Mouse (Mus musculus) fat pad, adult 2 months (tissue): ENCODE results near the gene Uxt.

Experiments
- DNase-seq: peaks from one replicate; pipeline ENCODE4 v3.0.0-alpha.2; 2011; ENCODE audit warnings: low read depth, low spot score; ENCODE audit errors: extremely low read depth

The Uxt gene

GRCm38 (mm10) chrX:20961477-20962378, at the start of gene Uxt:
Gene Uxt (minus strand): TSS chrX:20962017.
- no peak for DNase-seq

- DNase-seq = no peak
These were observed 19.1 kb upstream of the Uxt start for GRCm38 (mm10) chrX:20980901-20981300.

DNA sequence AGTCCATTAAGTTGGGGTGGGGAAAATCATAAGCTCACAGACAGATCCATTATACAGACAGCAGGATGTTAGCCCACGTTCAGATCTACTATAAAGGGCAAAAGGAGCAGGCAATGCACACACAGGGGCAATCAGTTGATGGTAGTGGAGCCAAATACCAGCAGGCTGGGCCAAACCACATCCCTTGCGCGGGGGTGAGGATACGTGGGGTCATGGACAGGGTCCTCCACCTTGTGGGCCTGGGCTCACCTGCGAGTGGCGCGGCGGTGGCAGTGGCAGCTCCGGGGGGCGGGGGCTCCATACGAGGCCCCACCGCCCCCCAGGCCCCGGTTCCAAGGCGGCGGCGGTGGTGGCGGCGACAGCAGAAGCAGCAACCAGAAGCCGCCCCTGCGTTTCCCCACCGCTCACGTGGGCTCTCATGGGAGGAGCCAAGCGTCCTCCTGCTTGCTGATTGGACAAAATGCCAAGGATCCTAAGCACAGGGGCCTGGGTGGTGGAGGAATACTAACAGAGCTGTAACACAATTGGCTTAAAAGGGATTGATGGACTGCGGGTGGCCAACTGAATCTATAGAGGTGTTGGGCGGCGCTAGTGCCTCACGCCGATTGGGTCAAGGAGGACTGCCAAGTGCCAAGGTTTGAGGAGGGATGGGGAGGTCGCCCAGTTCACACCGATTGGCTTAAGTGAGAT, 11.5 kb downstream of the Uxt start, which contains the start of gene Elk1:
Gene Elk1 (minus strand): TSS at position 418 of the 690 bp plus-strand sequence.
- no peak for DNase-seq

- DNase-seq = no peak
These were observed 15.8 kb downstream of the Uxt start for GRCm38 (mm10) chrX:20946055-20946454.

- DNase-seq = no peak
These were observed 29.9 kb downstream of the Uxt start for GRCm38 (mm10) chrX:20931963-20932362.

GRCm38 (mm10) chrX:20931364-20931763, 30.5 kb downstream of the Uxt start, which contains the start of gene Cfp:
Gene Cfp (minus strand): TSS chrX:20931555.
- DNase-seq = no peak

GRCm38 (mm10) chrX:20929859-20930258, 32.0 kb downstream of the Uxt start:
- no peak for DNase-seq

DNA sequence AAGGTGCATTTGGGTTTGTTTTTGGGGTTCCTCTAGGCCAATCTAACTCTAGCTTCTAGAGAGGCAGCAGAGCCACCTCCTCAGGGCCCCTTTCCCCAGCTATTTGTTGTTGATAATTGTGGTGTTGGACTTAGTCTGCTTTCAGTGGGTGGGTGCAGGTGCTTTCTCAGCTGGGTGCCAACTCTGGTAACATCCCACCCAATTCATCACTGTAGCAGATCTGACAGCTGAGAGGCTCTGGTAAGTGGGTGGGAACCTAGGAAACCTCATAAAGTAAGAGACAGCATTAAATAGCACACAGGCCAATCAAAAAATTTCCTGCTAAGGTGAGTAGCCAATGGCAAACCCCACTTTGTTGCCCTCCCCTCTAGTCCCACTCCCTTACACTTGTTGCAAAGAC, 36.8 kb downstream of the Uxt start:
- DNase-seq = no peak

- no peak for DNase-seq
These were observed 38.3 kb downstream of the Uxt start for GRCm38 (mm10) chrX:20923506-20923905.

DNA sequence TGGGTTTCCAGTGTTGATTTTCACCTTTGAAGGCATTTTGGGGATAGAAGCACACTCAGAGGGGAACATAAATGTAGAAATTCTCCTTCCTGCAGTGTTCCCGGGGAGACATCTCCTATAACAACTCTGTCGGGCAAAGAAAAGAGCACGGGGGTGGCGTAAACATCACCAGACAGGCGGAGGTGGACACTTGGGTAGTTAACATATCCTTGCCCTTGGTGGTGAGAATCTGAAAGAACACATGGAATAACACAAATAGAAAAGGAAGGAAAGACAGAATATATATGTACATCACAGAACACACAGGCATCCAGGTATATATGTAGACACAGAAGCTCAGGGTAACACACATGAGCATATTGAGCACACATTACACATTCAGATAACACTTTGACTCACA, 40.5 kb downstream of the Uxt start:
- DNase-seq = no peak

- no peak for DNase-seq
These were observed 40.9 kb downstream of the Uxt start, which contains the start of gene Syn1 for GRCm38 (mm10) chrX:20920844-20921364. Gene Syn1 (minus strand): TSS chrX:20921004.

DNA sequence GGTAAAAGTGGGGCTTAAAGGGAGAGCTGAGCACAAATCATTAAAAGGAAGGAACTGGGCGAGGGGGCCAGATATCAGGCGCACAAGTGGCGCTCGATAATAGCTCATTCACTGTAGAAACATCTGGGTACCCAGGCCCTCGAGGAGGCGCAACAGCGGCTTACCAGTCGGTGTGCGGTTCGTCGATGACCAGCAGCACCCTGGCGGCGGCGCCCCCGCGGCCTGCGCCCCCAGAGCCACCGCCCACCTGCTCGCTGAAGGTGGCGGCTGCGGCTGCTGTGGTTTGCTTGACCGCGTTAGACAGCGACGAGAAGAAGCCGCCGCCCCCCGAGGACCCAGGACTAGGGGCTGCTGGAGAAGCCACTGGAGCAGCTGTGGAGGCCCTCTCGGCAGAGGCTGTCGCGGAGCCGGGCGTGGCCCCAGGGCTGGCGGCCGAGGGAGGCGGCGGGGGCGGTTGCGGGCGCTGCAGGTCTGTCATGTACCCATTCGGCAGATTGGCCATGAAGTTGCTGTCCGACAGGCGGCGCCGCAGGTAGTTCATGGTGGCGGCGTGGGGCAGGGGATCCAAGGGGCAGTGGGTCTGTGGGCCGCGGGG, 41.5 kb downstream of the Uxt start:
- DNase-seq = no peak

GRCm38 (mm10) chrX:20915075-20915474, 46.7 kb downstream of the Uxt start:
- DNase-seq = no peak

- DNase-seq = no peak
These were observed 48.1 kb downstream of the Uxt start for GRCm38 (mm10) chrX:20913726-20914125.

GRCm38 (mm10) chrX:20910074-20910473, 51.7 kb downstream of the Uxt start:
- no peak for DNase-seq
